Mouse (Mus musculus) limb, embryonic 14.5 days (tissue): ENCODE data around the gene Tmc6. TPM values are rescaled to one million over a fixed set of nuclear protein-coding genes. Genes with fewer than 3 reads are reported as not detected.

Experiments
- ATAC-seq: fragments of 200-750 bp; cut with Nextera tagmentation; 2 replicates; pipeline ENCODE4 v1.8.0; 2017; ENCODE audit warnings: low read depth, moderate number of reproducible peaks, moderate TSS enrichment; ENCODE audit not compliant: low FRiP score
- DNase-seq: peaks from one replicate; pipeline ENCODE4 v3.0.0-alpha.2; 2015; ENCODE audit warnings: low spot score
- H3K27ac ChIP-seq: fragments of 300-500 bp; sonication (generic); replicated peaks from 2 replicates; pipeline ENCODE4 v1.5.1; 2014; ENCODE audit warnings: low read depth, mild to moderate bottlenecking, low read length, moderate library complexity, mixed read lengths
- H3K27me3 ChIP-seq: fragments of 300-500 bp; sonication (generic); 2 replicates; pipeline ENCODE4 v1.6.1; 2014; ENCODE audit warnings: low read length, mixed read lengths; ENCODE audit not compliant: control insufficient read depth, insufficient read depth
- H3K36me3 ChIP-seq: fragments of 300-500 bp; sonication (generic); 2 replicates; pipeline ENCODE4 v1.6.1; 2014; ENCODE audit warnings: mild to moderate bottlenecking, low read length, moderate library complexity, mixed read lengths; ENCODE audit not compliant: control insufficient read depth, insufficient read depth
- H3K4me1 ChIP-seq: fragments of 300-500 bp; sonication (generic); 2 replicates; pipeline ENCODE4 v1.6.1; 2014; ENCODE audit warnings: antibody characterized with exemption, low read length, mixed read lengths; ENCODE audit not compliant: control insufficient read depth, insufficient read depth
- H3K4me2 ChIP-seq: fragments of 300-500 bp; sonication (generic); replicated peaks from 2 replicates; pipeline ENCODE4 v1.6.1; 2014; ENCODE audit warnings: low read depth, mild to moderate bottlenecking, low read length, moderate library complexity; ENCODE audit not compliant: severe bottlenecking
- H3K4me3 ChIP-seq: fragments of 300-500 bp; sonication (generic); replicated peaks from 2 replicates; pipeline ENCODE4 v1.5.1; 2014; ENCODE audit warnings: low read length
- H3K9ac ChIP-seq: fragments of 300-500 bp; sonication (generic); 2 replicates; pipeline ENCODE4 v1.6.1; 2014; ENCODE audit warnings: mild to moderate bottlenecking, low read depth, low read length, moderate library complexity; ENCODE audit not compliant: severe bottlenecking
- H3K9me3 ChIP-seq: fragments of 300-500 bp; sonication (generic); 2 replicates; pipeline ENCODE4 v1.6.1; 2016; ENCODE audit warnings: low read length; ENCODE audit not compliant: control insufficient read depth
- POLR2A ChIP-seq: fragments of 200-500 bp; IDR thresholded peaks from 2 replicates; pipeline ENCODE4 v1.8.0; 2012; ENCODE audit warnings: inconsistent platforms, mild to moderate bottlenecking, moderate library complexity, borderline replicate concordance; ENCODE audit not compliant: insufficient read depth, insufficient read length; ENCODE audit errors: extremely low read depth
- WGBS: fragments of 180-500 bp; shearing (Covaris S2); extraction: QIAGEN DNeasy Blood & Tissue Kit; methylation state at CpG from one replicate; pipeline ENCODE4 v1.1.7; 2014; 5-methylcytosine and 5-hydroxymethylcytosine counted together
- polyA plus RNA-seq, 2 experiments: library from polyadenylated mRNA; depleted of rRNA in 1 of 2; stranded (reverse) in 1 of 2; unstranded in 1 of 2; fragments of >200 nt; fragmentation: Nextera tagmentation in 1 of 2; extraction: Ambion mirVana in 1 of 2; gene quantifications; 2 replicates each; pipeline versions ENCODE4 v1.2.1 to v1.2.3; 2012 to 2014

The Tmc6 gene
- polyA plus RNA-seq, 2 experiments, result 19.0 to 28.2 TPM

- H3K36me3 ChIP-seq, result peaks cover 65% of the 10 kb centered on the region
- no peak overlapping the region for H3K9ac ChIP-seq
- no peak for ATAC-seq
These were observed 17.7 kb downstream of the Tmc6 start for GRCm38 (mm10) chr11:117764319-117764718.

GRCm38 (mm10) chr11:117762246-117762645 is 19.8 kb downstream of the Tmc6 start:
- no peak overlapping the region for H3K9ac ChIP-seq
- no peak overlapping the region for H3K4me3 ChIP-seq
- no peak overlapping the region for H3K4me2 ChIP-seq
- DNase-seq (no peak), ATAC-seq (no peak)
- no peak overlapping the region for H3K27ac ChIP-seq
- WGBS, result 88% methylated on average over 12 of the region's 12 CpGs
- peaks cover 86% of the 10 kb centered on the region for H3K36me3 ChIP-seq
- no peaks in the 10 kb centered on the region for H3K9me3 ChIP-seq
- no peaks in the 10 kb centered on the region for H3K4me1 ChIP-seq
- H3K27me3 ChIP-seq, result no peaks in the 10 kb centered on the region
- no peak for TF ChIP-seq POLR2A

More at GRCm38 (mm10) chr11:117764319-117764718, 17.7 kb downstream of the Tmc6 start:
- H3K27ac ChIP-seq, result no peak overlapping the region
- no peak for TF ChIP-seq POLR2A
- no peak for DNase-seq
- no peaks in the 10 kb centered on the region for H3K4me1 ChIP-seq
- 85% methylated on average over 9 of the region's 9 CpGs for WGBS
- H3K4me3 ChIP-seq, result no peak overlapping the region
- H3K27me3 ChIP-seq, result no peaks in the 10 kb centered on the region
- no peak overlapping the region for H3K4me2 ChIP-seq
- H3K9me3 ChIP-seq, result no peaks in the 10 kb centered on the region

- Histone ChIP-seq H3K9ac (no peak overlapping the region), H3K27me3 (no peaks in the 10 kb centered on the region), H3K4me2 (no peak overlapping the region), H3K4me1 (no peaks in the 10 kb centered on the region), H3K9me3 (no peaks in the 10 kb centered on the region), H3K36me3 (peaks cover 91% of the 10 kb centered on the region), H3K4me3 (no peak overlapping the region), H3K27ac (no peak overlapping the region)
- DNase-seq (no peak), ATAC-seq (no peak)
- TF ChIP-seq POLR2A, result no peak
- 94% methylated on average over 13 of the region's 13 CpGs for WGBS
These were observed 20.2 kb downstream of the Tmc6 start for GRCm38 (mm10) chr11:117761801-117762200.

GRCm38 (mm10) chr11:117760374-117761119 is 21.5 kb downstream of the Tmc6 start:
- Histone ChIP-seq H3K9ac (no peak overlapping the region), H3K9me3 (no peaks in the 10 kb centered on the region), H3K36me3 (peaks cover 92% of the 10 kb centered on the region), H3K27ac (no peak overlapping the region), H3K27me3 (no peaks in the 10 kb centered on the region), H3K4me1 (no peaks in the 10 kb centered on the region), H3K4me3 (no peak overlapping the region), H3K4me2 (no peak overlapping the region)
- 90% methylated on average over 26 of the region's 26 CpGs for WGBS
- no peak for DNase-seq
- no peak for ATAC-seq
- TF ChIP-seq POLR2A, result no peak

- H3K9ac ChIP-seq, result no peak overlapping the region
- H3K4me1 ChIP-seq, result no peaks in the 10 kb centered on the region
- WGBS, result 94% methylated on average over 10 of the region's 10 CpGs
- no peaks in the 10 kb centered on the region for H3K27me3 ChIP-seq
- no peak overlapping the region for H3K27ac ChIP-seq
- DNase-seq, result no peak
- H3K4me2 ChIP-seq, result no peak overlapping the region
- no peak overlapping the region for H3K4me3 ChIP-seq
- H3K36me3 ChIP-seq, result peaks cover 92% of the 10 kb centered on the region
- TF ChIP-seq POLR2A, result no peak
- H3K9me3 ChIP-seq, result no peaks in the 10 kb centered on the region
- no peak for ATAC-seq
These were observed 22.7 kb downstream of the Tmc6 start for GRCm38 (mm10) chr11:117759267-117759666.
